Mouse (Mus musculus): Measurements from ENCODE around the gene Tm6sf2. TPM values are rescaled to one million over a fixed set of nuclear protein-coding genes. Genes with fewer than 3 reads are reported as not detected.

The Tm6sf2 gene
- 3.8 and 4.2 TPM in 2 replicates for polyA plus RNA-seq (2015; fragmentation: Nextera tagmentation; extraction: Ambion mirVana)

- H3K9ac ChIP-seq (replicated peaks; ENCODE audit: low read depth) = no peak within 1 kb of the TSS
- ATAC-seq = peak; percentile 79
- no peak within 1 kb of the TSS for H3K27ac ChIP-seq (ENCODE audit: low read length)
- 9% methylated on average over 21 of the region's 27 CpGs for WGBS
- H3K4me2 ChIP-seq (replicated peaks; ENCODE audit: low read depth, low read length) = peak within 1 kb of the TSS; percentile 54
- TF ChIP-seq EP300 (IDR thresholded peaks at IDR 0.05) (no peak), CTCF (IDR thresholded peaks at IDR 0.05) (no peak)
- H3K4me3 ChIP-seq (ENCODE audit: low read depth, low read length) = peak within 1 kb of the TSS; percentile 28
- no peaks in the 10 kb centered on the region for H3K9me3 ChIP-seq (ENCODE audit: low read length)
- peaks cover 8% of the 10 kb centered on the region; the same call in 1 of the 2 replicates for H3K4me1 ChIP-seq (ENCODE audit: insufficient read depth, low read depth, low read length)
- peak; percentile 66 for DNase-seq (ENCODE audit: low spot score)
- no peaks in the 10 kb centered on the region for H3K27me3 ChIP-seq (replicated peaks; ENCODE audit: insufficient read depth, low read length)
- peaks cover 8% of the 10 kb centered on the region for H3K36me3 ChIP-seq (ENCODE audit: insufficient read depth, low read length)
Measured at GRCm38 (mm10) chr8:70072441-70073069, at the start of gene Tm6sf2. Gene Tm6sf2 (plus strand): TSS chr8:70072924.

GRCm38 (mm10) chr8:70023596-70023995 is 49.1 kb upstream of the Tm6sf2 start:
- no peak overlapping the region for H3K9ac ChIP-seq (replicated peaks; ENCODE audit: low read depth)
- H3K36me3 ChIP-seq (ENCODE audit: insufficient read depth, low read length) = peaks cover 77% of the 10 kb centered on the region
- no peaks in the 10 kb centered on the region for H3K4me1 ChIP-seq (ENCODE audit: insufficient read depth, low read depth, low read length)
- ATAC-seq (no peak), DNase-seq (ENCODE audit: low spot score) (no peak)
- WGBS = 86% methylated on average over 8 of the region's 8 CpGs
- H3K4me2 ChIP-seq (replicated peaks; ENCODE audit: low read depth, low read length) = no peak overlapping the region
- no peaks in the 10 kb centered on the region for H3K27me3 ChIP-seq (replicated peaks; ENCODE audit: insufficient read depth, low read length)
- no peak overlapping the region for H3K27ac ChIP-seq (ENCODE audit: low read length)
- H3K9me3 ChIP-seq (ENCODE audit: low read length) = no peaks in the 10 kb centered on the region
- TF ChIP-seq EP300 (IDR thresholded peaks at IDR 0.05) = no peak
- TF ChIP-seq CTCF (IDR thresholded peaks at IDR 0.05) = no peak
- H3K4me3 ChIP-seq (ENCODE audit: low read depth, low read length) = no peak overlapping the region

GRCm38 (mm10) chr8:70026151-70026550 is 46.6 kb upstream of the Tm6sf2 start:
- no peak for ATAC-seq
- 92% methylated on average over 2 of the region's 2 CpGs for WGBS

GRCm38 (mm10) chr8:70030255-70030654 is 42.5 kb upstream of the Tm6sf2 start:
- H3K27me3 ChIP-seq (replicated peaks; ENCODE audit: insufficient read depth, low read length) = no peaks in the 10 kb centered on the region
- TF ChIP-seq CTCF (IDR thresholded peaks at IDR 0.05) (no peak), EP300 (IDR thresholded peaks at IDR 0.05) (no peak)
- no peak overlapping the region for H3K9ac ChIP-seq (replicated peaks; ENCODE audit: low read depth)
- H3K4me2 ChIP-seq (replicated peaks; ENCODE audit: low read depth, low read length) = no peak overlapping the region
- no peak overlapping the region for H3K4me3 ChIP-seq (ENCODE audit: low read depth, low read length)
- ATAC-seq (no peak), DNase-seq (ENCODE audit: low spot score) (no peak)
- H3K9me3 ChIP-seq (ENCODE audit: low read length) = no peaks in the 10 kb centered on the region
- WGBS = 100% methylated on average over 1 of the region's 1 CpGs
- H3K36me3 ChIP-seq (ENCODE audit: insufficient read depth, low read length) = peaks cover 49% of the 10 kb centered on the region
- H3K27ac ChIP-seq (ENCODE audit: low read length) = no peak overlapping the region
- H3K4me1 ChIP-seq (ENCODE audit: insufficient read depth, low read depth, low read length) = no peaks in the 10 kb centered on the region

More at GRCm38 (mm10) chr8:70026151-70026550, 46.6 kb upstream of the Tm6sf2 start:
- Histone ChIP-seq H3K9me3 (ENCODE audit: low read length) (no peaks in the 10 kb centered on the region), H3K27me3 (replicated peaks; ENCODE audit: insufficient read depth, low read length) (no peaks in the 10 kb centered on the region), H3K4me1 (ENCODE audit: insufficient read depth, low read depth, low read length) (no peaks in the 10 kb centered on the region), H3K36me3 (ENCODE audit: insufficient read depth, low read length) (peaks cover 82% of the 10 kb centered on the region), H3K9ac (replicated peaks; ENCODE audit: low read depth) (no peak overlapping the region), H3K4me3 (ENCODE audit: low read depth, low read length) (no peak overlapping the region), H3K4me2 (replicated peaks; ENCODE audit: low read depth, low read length) (no peak overlapping the region), H3K27ac (ENCODE audit: low read length) (no peak overlapping the region)
- TF ChIP-seq EP300 (IDR thresholded peaks at IDR 0.05) (no peak), CTCF (IDR thresholded peaks at IDR 0.05) (no peak)
- no peak for DNase-seq (ENCODE audit: low spot score)

- ATAC-seq = no peak
- no peak overlapping the region for H3K9ac ChIP-seq (replicated peaks; ENCODE audit: low read depth)
- 97% methylated on average over 1 of the region's 1 CpGs for WGBS
- no peak for DNase-seq (ENCODE audit: low spot score)
- H3K36me3 ChIP-seq (ENCODE audit: insufficient read depth, low read length) = 0 out of 2 replicates have a peak, but pooled peaks cover 5% of the 10 kb centered on the region
- 0 out of 2 replicates have a peak, but pooled peaks cover 2% of the 10 kb centered on the region for H3K4me1 ChIP-seq (ENCODE audit: insufficient read depth, low read depth, low read length)
- no peak overlapping the region for H3K4me3 ChIP-seq (ENCODE audit: low read depth, low read length)
- no peak for TF ChIP-seq EP300 (IDR thresholded peaks at IDR 0.05)
- no peak for TF ChIP-seq CTCF (IDR thresholded peaks at IDR 0.05)
- no peak overlapping the region for H3K27ac ChIP-seq (ENCODE audit: low read length)
- no peaks in the 10 kb centered on the region for H3K9me3 ChIP-seq (ENCODE audit: low read length)
- no peak overlapping the region for H3K4me2 ChIP-seq (replicated peaks; ENCODE audit: low read depth, low read length)
- no peaks in the 10 kb centered on the region for H3K27me3 ChIP-seq (replicated peaks; ENCODE audit: insufficient read depth, low read length)
Measured at GRCm38 (mm10) chr8:70037994-70038393, 34.7 kb upstream of the Tm6sf2 start.

- H3K4me2 ChIP-seq (replicated peaks; ENCODE audit: low read depth, low read length) = peak overlapping the region; percentile 78
- H3K9ac ChIP-seq (replicated peaks; ENCODE audit: low read depth) = peak overlapping the region; percentile 98
- H3K4me1 ChIP-seq (ENCODE audit: insufficient read depth, low read depth, low read length) = peaks cover 7% of the 10 kb centered on the region; the same call in 1 of the 2 replicates
- no peaks in the 10 kb centered on the region for H3K27me3 ChIP-seq (replicated peaks; ENCODE audit: insufficient read depth, low read length)
- peak overlapping the region; percentile 79 for H3K27ac ChIP-seq (ENCODE audit: low read length)
- no peaks in the 10 kb centered on the region for H3K36me3 ChIP-seq (ENCODE audit: insufficient read depth, low read length)
- no peaks in the 10 kb centered on the region for H3K9me3 ChIP-seq (ENCODE audit: low read length)
- under 1% methylated on average over 47 of the region's 47 CpGs for WGBS
- H3K4me3 ChIP-seq (ENCODE audit: low read depth, low read length) = peak overlapping the region; percentile 96
- TF ChIP-seq EP300 (IDR thresholded peaks at IDR 0.05) (no peak), CTCF (IDR thresholded peaks at IDR 0.05) (no peak)
- DNase-seq (ENCODE audit: low spot score) (peak; percentile 26), ATAC-seq (peak; percentile 43)
Measured at GRCm38 (mm10) chr8:70041885-70042546, 30.7 kb upstream of the Tm6sf2 start.

All from lung, postnatal 0 days (tissue).